Mouse (Mus musculus) lung, postnatal 14 days (tissue): ENCODE data around the gene Olfr218.
"Not testable (repeated sequence)": the region's sequence is repeated elsewhere in the genome, so short reads cannot be mapped to it uniquely, and the experiment has no call there.

Experiments used
- DNase-seq: peaks from one replicate; pipeline ENCODE4 v3.0.0; 2021

Olfr218 gene

DNA sequence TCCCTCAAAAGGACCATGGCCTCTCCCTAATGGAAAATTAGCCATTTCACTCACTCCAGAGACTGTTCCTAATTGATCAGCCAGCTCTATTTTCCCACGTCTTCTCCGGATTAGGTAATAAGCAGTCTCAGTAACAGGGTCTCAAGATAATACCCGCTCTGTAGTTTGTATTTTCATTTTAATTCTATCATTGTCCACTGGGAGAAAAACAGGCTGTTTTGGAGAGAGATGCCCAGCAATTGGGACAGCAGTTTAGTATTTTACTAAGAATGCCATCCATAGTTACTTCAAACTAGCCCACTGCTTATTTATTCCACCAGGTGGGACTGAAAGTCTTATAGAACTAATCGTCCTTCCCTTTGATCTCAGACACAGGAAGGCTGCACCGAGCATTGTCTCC, at the start of gene Olfr218:
TSS of gene Olfr218 (plus strand) at position 301 of the 400 bp plus-strand sequence.
- no peak for DNase-seq

DNA sequence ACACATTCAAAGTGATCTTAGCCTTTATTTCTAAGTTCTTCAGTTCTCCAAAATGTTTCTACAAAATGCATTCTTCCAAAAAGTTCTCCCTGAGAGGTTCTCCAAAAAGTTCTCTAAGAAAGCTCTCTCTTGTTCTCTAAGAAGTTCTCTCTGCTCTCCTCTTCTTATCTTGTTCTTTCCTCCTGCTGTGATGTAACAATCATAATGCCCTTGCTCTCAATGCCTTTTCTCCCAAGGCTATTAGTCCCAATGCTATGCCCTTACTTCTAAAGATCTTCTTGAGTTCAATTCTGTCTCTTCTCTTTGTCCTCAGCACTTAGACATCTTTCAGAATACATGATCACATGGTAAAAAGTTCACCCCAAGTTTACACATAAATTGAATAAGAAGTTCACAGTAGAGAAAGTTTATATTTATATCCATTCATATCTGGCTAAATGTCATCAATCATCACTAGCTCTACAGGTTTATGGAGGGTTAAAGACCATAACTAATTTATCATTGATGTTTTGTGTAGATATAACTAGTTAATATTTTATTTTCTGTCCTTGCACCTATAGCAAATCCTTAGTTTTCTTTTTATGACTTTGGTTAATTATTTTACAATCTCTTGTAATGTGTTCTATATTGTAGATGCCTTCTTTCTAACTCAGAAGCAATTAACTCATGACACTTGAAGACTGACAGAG, 23.3 kb upstream of the Olfr218 start:
- DNase-seq: no peak

DNA sequence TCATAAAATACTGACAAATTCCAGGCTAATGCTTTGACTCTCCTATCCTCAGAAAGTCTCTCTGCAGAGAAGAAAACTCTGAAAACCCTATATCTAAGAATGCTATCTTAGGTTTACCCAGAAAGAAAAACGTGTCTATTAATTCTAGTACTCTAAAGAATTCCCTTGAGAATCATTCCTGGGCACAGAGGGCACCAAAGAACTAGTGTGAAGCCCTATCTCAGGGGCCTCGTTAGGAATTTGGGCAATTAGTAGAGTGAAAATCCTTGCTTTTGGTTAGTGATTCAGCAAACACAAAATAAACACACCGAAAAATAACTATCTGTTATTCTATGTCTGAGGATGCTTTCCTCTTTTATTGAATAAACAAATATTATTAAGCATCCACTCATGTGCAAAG, 7.1 kb upstream of the Olfr218 start, which contains the start of gene Olfr1406:
TSS of gene Olfr1406 (minus strand) at position 101 of the 400 bp plus-strand sequence.
- no peak for DNase-seq

DNA sequence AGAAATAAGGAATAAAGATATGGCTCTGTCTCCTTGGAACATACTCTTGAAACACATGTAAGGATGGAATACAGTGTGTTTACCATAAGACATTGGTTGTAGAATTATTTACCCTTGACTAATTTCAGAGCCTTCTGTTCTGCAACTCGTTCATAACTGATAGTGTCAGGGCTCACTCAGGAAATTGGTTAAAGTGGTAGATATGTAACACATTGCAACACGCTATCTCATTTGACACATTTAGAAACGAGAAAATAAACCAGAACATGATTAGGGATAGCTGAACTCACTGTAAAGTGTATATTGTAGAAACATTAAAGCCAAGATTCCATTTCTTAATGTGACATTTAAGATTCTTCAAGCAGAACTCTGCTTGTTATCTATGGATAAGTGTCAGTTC, 5.5 kb upstream of the Olfr218 start:
- no peak for DNase-seq

DNA sequence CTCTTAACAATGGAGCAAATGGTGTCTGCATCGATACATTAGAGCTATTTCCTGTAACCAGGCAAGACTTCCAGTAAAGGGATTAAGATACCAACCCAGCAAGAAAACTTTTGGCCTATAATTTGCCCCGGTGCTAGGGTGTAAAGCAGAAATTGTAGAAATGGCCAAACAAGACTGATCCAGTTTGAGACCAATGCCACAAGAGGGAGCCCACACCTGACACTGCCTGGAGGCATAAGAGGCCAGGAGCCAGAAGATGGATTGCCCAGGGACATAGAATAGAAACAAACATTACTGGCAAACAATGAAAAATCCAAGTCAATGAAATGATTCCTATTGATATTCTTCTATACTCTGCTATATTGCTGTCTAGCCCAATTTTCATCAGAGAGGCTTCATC, 1.2 kb upstream of the Olfr218 start:
- DNase-seq: no peak

DNA sequence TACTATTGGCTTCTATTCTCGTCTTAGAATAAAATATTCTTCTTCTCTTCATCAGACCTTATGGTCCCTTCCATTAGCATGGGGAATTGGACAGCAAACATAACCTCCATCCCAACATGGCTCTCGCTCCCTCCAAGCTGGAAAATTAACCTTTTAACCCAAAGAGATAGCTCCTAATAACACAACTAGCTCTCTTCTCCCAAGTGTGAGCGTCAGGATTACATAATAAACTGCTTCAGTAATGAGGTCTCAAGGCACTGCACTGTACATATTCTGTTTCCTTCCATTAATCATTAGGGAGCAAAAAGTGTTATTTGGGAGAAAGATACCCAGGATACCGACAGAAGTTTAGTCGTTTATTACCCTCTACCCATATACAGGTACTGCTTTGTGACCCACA, 14.5 kb downstream of the Olfr218 start, which contains the start of gene Olfr1404:
TSS of gene Olfr1404 (plus strand) at position 301 of the 400 bp plus-strand sequence.
- no peak for DNase-seq

DNA sequence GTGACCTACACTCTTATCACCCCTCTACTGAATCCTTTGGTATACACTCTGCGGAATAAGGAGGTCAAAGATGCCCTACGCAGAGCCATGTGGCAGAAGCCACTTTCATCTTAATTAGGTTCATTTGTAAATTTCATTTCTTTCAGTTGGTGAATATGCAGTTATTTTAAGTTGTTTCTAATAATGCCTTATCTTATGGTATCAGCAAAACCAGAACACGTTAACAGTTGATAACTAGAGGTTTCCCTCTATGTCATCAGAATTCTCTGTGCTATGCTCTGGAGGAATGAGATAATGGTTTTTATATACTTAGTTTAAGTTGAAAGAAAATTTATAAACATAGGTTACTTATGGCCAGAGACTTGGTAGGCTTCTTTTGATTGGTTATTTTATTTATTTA, 18.9 kb downstream of the Olfr218 start:
- DNase-seq: no peak

DNA sequence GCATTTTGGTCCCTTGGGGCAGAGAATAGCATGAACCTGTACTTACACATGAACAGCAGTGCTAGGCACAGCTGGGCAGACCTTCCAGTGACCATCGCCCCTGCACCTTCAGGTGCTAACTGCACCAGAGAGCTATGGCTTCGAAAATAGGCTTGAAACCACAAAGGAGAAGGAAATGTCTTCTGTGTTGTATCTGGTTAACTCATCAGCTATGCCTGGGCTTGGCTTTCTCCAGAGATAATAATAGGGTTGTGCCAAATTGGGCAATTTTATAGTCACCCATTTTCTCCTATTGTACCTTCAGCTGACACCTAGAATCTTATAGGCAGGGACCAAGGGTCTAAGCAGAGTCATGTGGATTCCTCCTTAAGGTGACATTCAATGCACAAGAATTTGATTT, 29.5 kb downstream of the Olfr218 start, which contains the start of gene Fcer1a:
TSS of gene Fcer1a (minus strand) at position 134 of the 400 bp plus-strand sequence.
- DNase-seq: no peak

DNA sequence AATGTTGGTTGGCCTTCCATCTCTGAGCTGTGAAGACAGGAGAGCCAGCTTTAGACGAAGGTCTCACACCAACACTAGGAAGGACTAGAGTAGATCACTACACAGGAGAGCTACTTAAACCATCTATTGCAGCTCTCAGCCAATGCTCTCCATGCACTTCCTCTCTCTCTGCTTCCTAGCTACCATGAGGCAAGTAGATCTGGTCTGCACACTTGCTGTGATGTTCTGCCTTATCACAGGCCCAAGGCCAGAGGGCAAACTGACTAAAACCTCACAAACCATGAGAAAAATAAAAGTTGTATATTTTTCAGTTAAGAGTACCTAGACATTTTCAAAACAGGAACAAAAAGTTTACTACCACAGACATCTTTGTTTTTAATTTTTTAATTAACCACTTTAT, 39.4 kb downstream of the Olfr218 start:
- DNase-seq: not testable (repeated sequence)

DNA sequence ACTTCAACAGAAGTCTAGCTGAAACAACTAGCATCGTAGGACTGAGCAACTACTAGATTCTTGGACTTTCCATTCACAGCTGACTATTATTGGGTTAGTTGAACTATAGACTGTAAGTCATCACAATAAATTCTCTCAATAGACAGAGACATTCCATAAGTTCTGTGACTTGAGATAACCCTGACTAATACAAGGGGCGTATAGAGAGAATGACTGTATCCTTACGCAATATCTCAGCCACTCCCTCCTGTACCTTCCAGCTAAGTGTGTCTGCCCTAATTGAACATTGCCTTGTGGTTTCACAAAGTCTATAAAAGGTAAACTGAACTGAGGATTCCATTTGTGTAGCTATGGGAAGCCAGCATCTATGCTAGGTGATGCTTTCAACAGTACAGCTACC, 52.3 kb downstream of the Olfr218 start:
- DNase-seq: no peak
